Mouse (Mus musculus) heart, embryonic 13.5 days (tissue): Measurements from ENCODE around the gene Ireb2. TPM values are rescaled to one million over a fixed set of nuclear protein-coding genes. Genes with fewer than 3 reads are reported as not detected.
A peak's percentile ranks its signal among the peaks of the same experiment; 100 is the strongest.
"Not testable (repeated sequence)": the region's sequence is repeated elsewhere in the genome, so short reads cannot be mapped to it uniquely, and the experiment has no call there.

Source experiments
- ATAC-seq: fragments of 200-750 bp; cut with Nextera tagmentation; 2 replicates; pipeline ENCODE4 v1.8.0; 2017; ENCODE audit warnings: moderate TSS enrichment; ENCODE audit not compliant: insufficient number of reproducible peaks, low FRiP score, low TSS enrichment; ENCODE audit errors: extremely low read depth
- H3K27ac ChIP-seq: fragments of 300-500 bp; sonication (generic); replicated peaks from 2 replicates; pipeline ENCODE4 v1.5.1; 2015; ENCODE audit warnings: moderate library complexity, mild to moderate bottlenecking, inconsistent platforms
- H3K27me3 ChIP-seq: fragments of 300-500 bp; sonication (generic); replicated peaks from 2 replicates; pipeline ENCODE4 v1.6.1; 2015; ENCODE audit warnings: mild to moderate bottlenecking, inconsistent platforms
- H3K36me3 ChIP-seq: fragments of 300-500 bp; sonication (generic); 2 replicates; pipeline ENCODE4 v1.6.1; 2015; ENCODE audit warnings: mild to moderate bottlenecking, inconsistent platforms
- H3K4me1 ChIP-seq: fragments of 300-500 bp; sonication (generic); 2 replicates; pipeline ENCODE4 v1.6.1; 2015; ENCODE audit warnings: inconsistent platforms
- H3K4me2 ChIP-seq: fragments of 300-500 bp; sonication (generic); 2 replicates; pipeline ENCODE4 v1.6.1; 2015; ENCODE audit warnings: inconsistent platforms, mild to moderate bottlenecking, moderate library complexity
- H3K4me3 ChIP-seq: fragments of 300-500 bp; sonication (generic); 2 replicates; pipeline ENCODE4 v1.5.1; 2015; ENCODE audit warnings: moderate library complexity, mild to moderate bottlenecking, inconsistent platforms
- H3K9ac ChIP-seq: fragments of 300-500 bp; sonication (generic); 2 replicates; pipeline ENCODE4 v1.6.1; 2015; ENCODE audit warnings: inconsistent platforms, mild to moderate bottlenecking, moderate library complexity
- H3K9me3 ChIP-seq: fragments of 300-500 bp; sonication (generic); 2 replicates; pipeline ENCODE4 v1.6.1; 2016; ENCODE audit warnings: inconsistent platforms
- WGBS: fragments of 180-500 bp; shearing (Covaris S2); methylation state at CpG from one replicate; pipeline ENCODE4 v1.1.7; 2015; ENCODE audit warnings: mixed read lengths; 5-methylcytosine and 5-hydroxymethylcytosine counted together
- polyA plus RNA-seq: library from polyadenylated mRNA; unstranded; fragments of >200 nt; fragmentation: Nextera tagmentation; extraction: Ambion mirVana; gene quantifications from 2 replicates; pipeline ENCODE4 v1.2.1, GENCODE M21; 2015

Gene Ireb2
- polyA plus RNA-seq, 1 experiment from 2014 or later = 19.7 TPM

DNA sequence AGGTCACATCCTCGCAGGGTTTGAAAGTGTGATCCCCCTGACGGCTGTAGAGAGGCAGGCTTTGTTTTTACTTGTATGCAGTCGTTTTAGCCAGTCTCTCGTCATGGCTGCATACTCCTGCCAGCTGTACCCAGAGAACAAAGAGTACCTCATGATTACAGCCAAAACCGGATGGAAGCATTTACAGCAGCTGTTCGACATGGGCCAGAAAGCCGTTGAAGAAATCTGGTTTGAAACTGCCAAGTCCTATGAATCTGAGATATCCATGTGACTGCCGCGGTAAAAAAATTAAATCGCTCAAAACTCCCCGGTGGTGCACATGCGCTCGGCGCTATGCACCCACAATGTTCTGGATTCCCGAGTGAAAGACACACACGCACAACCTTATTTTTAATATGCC is 82.7 kb downstream of the Ireb2 start:
- no peak overlapping the region for H3K9ac ChIP-seq
- H3K36me3 ChIP-seq = no peaks in the 10 kb centered on the region
- peaks cover under 1% of the 10 kb centered on the region for H3K4me1 ChIP-seq
- H3K4me2 ChIP-seq = no peak overlapping the region
- no peak for ATAC-seq
- no peaks in the 10 kb centered on the region for H3K27me3 ChIP-seq
- no peak overlapping the region for H3K4me3 ChIP-seq
- H3K9me3 ChIP-seq = no peaks in the 10 kb centered on the region
- H3K27ac ChIP-seq = no peak overlapping the region
- 70% methylated on average over 16 of the region's 16 CpGs for WGBS

DNA sequence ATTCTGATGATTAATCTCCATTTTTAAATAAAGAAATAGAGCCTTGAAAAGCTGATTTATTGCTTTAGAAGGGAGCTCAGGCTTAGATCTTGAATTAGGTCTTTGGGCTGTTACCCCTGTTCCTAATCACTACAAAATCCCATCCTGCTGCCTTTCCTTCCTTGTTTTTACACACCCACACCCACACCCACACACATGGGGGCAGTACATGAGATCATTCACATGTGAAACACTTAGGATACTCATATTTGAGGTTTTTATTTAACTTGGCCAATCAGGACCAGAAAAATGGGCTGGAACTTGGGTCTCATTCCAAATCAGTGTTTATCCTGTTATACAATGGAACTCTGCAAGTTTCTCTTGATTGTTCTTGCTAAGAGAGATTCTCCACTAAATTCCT is 85.9 kb downstream of the Ireb2 start:
- H3K4me1 ChIP-seq = peaks cover 23% of the 10 kb centered on the region
- no peak overlapping the region for H3K9ac ChIP-seq
- H3K27ac ChIP-seq = no peak overlapping the region
- no peak overlapping the region for H3K4me2 ChIP-seq
- no peaks in the 10 kb centered on the region for H3K9me3 ChIP-seq
- no peak overlapping the region for H3K4me3 ChIP-seq
- H3K27me3 ChIP-seq = no peaks in the 10 kb centered on the region
- no peak for ATAC-seq
- H3K36me3 ChIP-seq = peaks cover 27% of the 10 kb centered on the region

DNA sequence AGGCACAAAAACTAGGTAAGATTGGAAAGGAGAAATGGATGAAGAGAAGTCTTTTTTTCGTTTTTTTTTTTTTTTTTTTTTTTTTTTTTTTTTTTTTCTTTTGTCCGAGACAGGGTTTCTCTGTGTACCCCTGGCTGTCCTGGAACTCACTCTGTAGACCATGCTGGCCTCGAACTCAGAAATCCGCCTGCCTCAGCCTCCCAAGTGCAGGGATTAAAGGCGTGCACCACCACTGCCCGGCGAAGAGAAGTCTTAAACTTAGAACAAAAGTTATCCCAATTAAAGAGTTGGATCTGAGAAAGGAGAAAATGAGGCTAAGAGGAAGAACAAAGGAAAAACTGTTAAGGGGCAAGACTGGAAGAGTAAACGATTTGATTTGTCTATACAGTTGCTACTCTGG is 86.6 kb downstream of the Ireb2 start:
- WGBS = 40% methylated on average over 8 of the region's 8 CpGs
- not testable (repeated sequence) for H3K27me3 ChIP-seq, ATAC-seq, H3K9me3 ChIP-seq
- H3K4me2 ChIP-seq = peak overlapping the region; percentile 88
- peaks cover 23% of the 10 kb centered on the region for H3K4me1 ChIP-seq
- peak overlapping the region; percentile 93 for H3K27ac ChIP-seq
- H3K4me3 ChIP-seq = peak overlapping the region; percentile 92
- peak overlapping the region; percentile 77 for H3K9ac ChIP-seq
- peaks cover 33% of the 10 kb centered on the region for H3K36me3 ChIP-seq

DNA sequence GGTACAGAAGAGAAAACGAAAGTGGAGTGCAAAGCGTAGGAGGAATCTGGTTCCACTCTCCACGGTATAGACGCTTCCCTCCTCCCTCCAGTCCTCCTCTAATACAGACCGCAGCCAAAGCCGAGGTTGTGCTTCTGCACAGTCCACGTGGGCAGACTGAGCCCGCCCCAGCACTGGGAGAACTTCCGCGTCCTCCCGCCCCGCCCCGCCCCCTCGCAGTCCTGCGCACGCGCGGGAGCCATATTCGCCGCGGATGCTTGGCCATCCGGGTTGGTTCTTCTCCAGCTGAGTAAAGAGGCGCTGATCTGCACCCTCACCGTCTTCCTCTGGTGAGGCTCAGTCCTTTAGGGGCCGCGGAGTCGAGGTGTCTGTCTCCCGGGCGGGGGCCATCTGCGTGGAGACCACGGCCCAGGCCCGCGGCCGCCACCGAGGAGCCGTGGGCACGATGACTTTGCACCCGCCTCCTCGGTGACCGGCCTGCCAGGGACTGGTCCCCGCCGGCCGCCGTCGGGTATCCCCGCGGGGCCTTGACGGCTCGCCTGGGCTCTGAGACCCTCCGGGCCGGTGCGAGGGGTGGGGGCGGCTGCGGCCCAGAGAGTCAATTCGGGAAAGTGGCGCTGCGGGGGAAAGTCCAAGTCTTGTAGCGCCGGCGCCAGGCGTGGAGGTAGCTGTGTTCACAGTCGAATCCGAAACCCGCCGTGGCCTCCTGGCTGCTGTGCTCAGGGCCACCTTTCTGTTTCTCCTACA is 87.2 kb downstream of the Ireb2 start, which contains the start of the genes Psma4 and AY074887:
Gene Psma4 (plus strand): TSS at position 216 of the 747 bp plus-strand sequence.
Gene AY074887 (minus strand): TSS at position 424 of the 747 bp plus-strand sequence.
- Histone ChIP-seq H3K9me3 (no peaks in the 10 kb centered on the region), H3K4me1 (peaks cover 23% of the 10 kb centered on the region), H3K9ac (peak within 1 kb of the TSS; percentile 94), H3K27ac (peak within 1 kb of the TSS; percentile 93), H3K4me3 (peak within 1 kb of the TSS; percentile 92), H3K27me3 (no peaks in the 10 kb centered on the region), H3K36me3 (peaks cover 38% of the 10 kb centered on the region), H3K4me2 (peak within 1 kb of the TSS; percentile 88)
- peak; percentile 99 for ATAC-seq
- WGBS = under 1% methylated on average over 65 of the region's 65 CpGs

DNA sequence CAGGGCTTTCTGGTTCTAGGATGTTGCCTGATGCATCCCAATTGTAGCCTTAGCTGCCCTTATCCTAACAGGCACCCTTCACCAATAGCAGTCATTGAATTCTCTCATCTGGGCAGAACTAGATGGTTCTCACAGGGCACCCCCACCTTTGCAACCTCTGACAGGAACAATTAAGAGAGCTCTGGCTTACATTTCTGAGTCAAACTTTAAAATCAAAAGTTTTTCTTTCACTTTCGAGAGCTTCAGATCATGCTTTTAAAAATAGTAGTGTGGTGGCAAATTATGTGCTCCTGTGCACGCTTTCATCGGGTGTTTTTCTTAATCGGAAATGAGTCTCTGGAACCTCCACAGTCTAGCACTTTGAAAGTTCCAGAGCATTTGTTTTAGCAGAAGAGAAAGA is 97.5 kb downstream of the Ireb2 start:
- no peak for ATAC-seq
- Histone ChIP-seq H3K36me3 (peaks cover 43% of the 10 kb centered on the region), H3K4me1 (no peaks in the 10 kb centered on the region), H3K4me2 (no peak overlapping the region), H3K4me3 (no peak overlapping the region), H3K9me3 (no peaks in the 10 kb centered on the region; the same call in 1 of the 2 replicates), H3K9ac (no peak overlapping the region), H3K27me3 (no peaks in the 10 kb centered on the region), H3K27ac (no peak overlapping the region)
- WGBS = 85% methylated on average over 4 of the region's 4 CpGs

Other genes starting within 250 kb of the Ireb2 start
- gene Acsbg1, start 201.9 kb upstream of the Ireb2 start, polyA plus RNA-seq = 0.09 and 0.14 TPM in 2 replicates
- gene Dnaja4, start 164.9 kb upstream of the Ireb2 start, polyA plus RNA-seq = 23.2 and 27.2 TPM in 2 replicates
- 91.9 and 102 TPM in 2 replicates for gene Wdr61, start 129.3 kb upstream of the Ireb2 start, polyA plus RNA-seq
- gene Crabp1, start 99.0 kb upstream of the Ireb2 start, polyA plus RNA-seq = 17.6 and 19.7 TPM in 2 replicates
- 2.1 and 2.5 TPM in 2 replicates for gene Hykk, start 53.5 kb downstream of the Ireb2 start, polyA plus RNA-seq
- 224 and 249 TPM in 2 replicates for gene Psma4, start 87.0 kb downstream of the Ireb2 start, polyA plus RNA-seq
- gene AY074887, start 87.2 kb downstream of the Ireb2 start, polyA plus RNA-seq = 0.59 and 0.94 TPM in 2 replicates
- gene Chrna5, start 117.1 kb downstream of the Ireb2 start, polyA plus RNA-seq = 0.14 and 0.51 TPM in 2 replicates
- gene Chrna3, start 162.8 kb downstream of the Ireb2 start, polyA plus RNA-seq = 0.11 and 0.35 TPM in 2 replicates
- gene Chrnb4, start 185.0 kb downstream of the Ireb2 start, polyA plus RNA-seq = 0.27 and 0.36 TPM in 2 replicates